Mouse (Mus musculus) cortical plate, adult 2 months (tissue): ENCODE results near the gene Adh7.

Experiments used
- CTCF ChIP-seq: fragments of 200-500 bp; IDR thresholded peaks from 2 replicates; pipeline ENCODE4 v1.5.1; 2011; ENCODE audit warnings: mild to moderate bottlenecking, control low read depth, low read length; ENCODE audit not compliant: insufficient read depth; ENCODE audit errors: extremely low read depth
- POLR2A ChIP-seq: fragments of 200-500 bp; IDR thresholded peaks from 2 replicates; pipeline ENCODE4 v1.6.1; 2011; ENCODE audit warnings: mild to moderate bottlenecking, low read length, control low read depth; ENCODE audit not compliant: insufficient read depth; ENCODE audit errors: extremely low read depth

DNA sequence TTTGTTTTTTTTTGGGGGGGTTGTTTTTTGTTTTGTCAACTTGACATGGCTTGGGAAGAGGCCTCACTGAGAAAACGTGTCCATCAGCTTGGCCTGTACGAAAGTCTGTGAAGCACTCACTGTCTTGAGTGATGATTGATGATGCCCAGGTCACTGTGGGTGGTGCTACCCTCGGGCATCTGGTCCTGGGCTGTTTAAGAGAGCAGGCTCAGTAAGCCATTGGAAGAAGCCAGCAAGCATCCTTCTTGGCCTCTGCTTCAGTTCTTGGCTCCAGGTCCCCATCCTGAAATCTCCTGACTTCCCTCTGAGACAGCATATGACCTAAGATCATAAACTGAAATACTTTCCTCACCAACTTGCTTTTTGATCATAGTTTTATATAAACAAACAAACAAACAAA lies 37.8 kb downstream of the Adh7 start:
- TF ChIP-seq CTCF (no peak), POLR2A (no peak)
